Comparison of ENCODE assay signal across 18 mouse cellular contexts in the genomic region with DNA sequence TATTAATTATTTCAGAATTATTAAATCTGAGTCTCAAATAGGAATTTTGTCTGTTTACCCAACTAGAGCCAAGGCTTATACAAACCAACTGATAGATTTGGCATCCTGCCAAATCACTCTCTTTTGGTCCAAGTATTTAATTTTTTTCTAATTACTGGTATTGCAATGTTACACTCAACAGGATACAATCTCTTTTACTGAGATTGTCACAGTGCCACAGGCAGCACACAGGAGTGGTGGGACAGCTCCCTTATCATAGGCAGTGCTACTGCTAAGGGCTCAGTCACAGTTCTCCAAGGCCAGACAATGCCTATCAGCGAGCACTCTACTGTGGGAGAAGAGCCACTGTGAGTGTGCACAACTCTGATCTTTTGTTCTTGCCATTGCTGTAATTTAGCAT.
DNase-seq lines count a peak whose midpoint lies in the region; ATAC-seq and TF ChIP-seq lines count a peak whose summit lies in the region.
"Had no signal": no experiment of that assay in that cellular context is flagged by ENCODE, and none has a peak within 500 bp of the region (broad histone marks: within the 10 kb centered on the region; RNA-seq: fewer than 3 reads in every experiment).

No protein-coding gene starts in this region.

- ATAC-seq in forebrain, embryonic 15.5 days (replicated peaks) = peak; percentile 83
- peak; percentile 96 for ATAC-seq in lung, embryonic 16.5 days (ENCODE audit: low read depth)
- no peak for ATAC-seq in hindbrain, postnatal 0 days
- no peak for ATAC-seq in liver, embryonic 11.5 days (replicated peaks; ENCODE audit: low FRiP score)

- no peak overlapping the region for H3K9ac ChIP-seq in forebrain, embryonic 15.5 days (replicated peaks)
- H3K9ac ChIP-seq in lung, embryonic 16.5 days (ENCODE audit: low read length) = no peak overlapping the region
- no peak overlapping the region for H3K9ac ChIP-seq in hindbrain, postnatal 0 days (replicated peaks; ENCODE audit: low read length)
- H3K9ac ChIP-seq in liver, embryonic 11.5 days (ENCODE audit: low read depth, low read length) = no peak overlapping the region
- H3K9ac ChIP-seq: midbrain, embryonic 12.5 days had no signal

- DNase-seq in forebrain, embryonic 10.5 days (ENCODE audit: extremely low spot score, low spot score) = no peak
- DNase-seq in lung, adult 2 months = no peak
- DNase-seq in Muller cell, postnatal 12 days (ENCODE audit: inconsistent ontology term) = peak; percentile 9
- DNase-seq in hindbrain, postnatal 0 days (ENCODE audit: low spot score) = peak; percentile 62
- DNase-seq in right cerebral cortex, adult 2 months (ENCODE audit: low spot score in 2 of 2) = no peak
- no peak for DNase-seq in liver, embryonic 11.5 days (ENCODE audit: low spot score)
- DNase-seq: adrenal gland, postnatal 25 days; B cell, adult 2 months; cerebellum, adult 9-11 months; gastrocnemius, postnatal 36 days; kidney, adult 8-10 months; kidney, postnatal 36 days; layer of hippocampus, adult 9-11 months; liver; thymus, postnatal 36 days had no signal

- H3K36me3 ChIP-seq in forebrain, embryonic 15.5 days = no peaks in the 10 kb centered on the region
- H3K36me3 ChIP-seq in forebrain, embryonic 10.5 days (replicated peaks) = no peaks in the 10 kb centered on the region
- no peaks in the 10 kb centered on the region for H3K36me3 ChIP-seq in lung, embryonic 16.5 days (ENCODE audit: control insufficient read depth, insufficient read depth, low read length)
- H3K36me3 ChIP-seq in hindbrain, postnatal 0 days (ENCODE audit: insufficient read depth, low read length) = no peaks in the 10 kb centered on the region
- H3K36me3 ChIP-seq in liver, embryonic 11.5 days (ENCODE audit: control insufficient read depth, insufficient read depth, low read length) = no peaks in the 10 kb centered on the region
- H3K36me3 ChIP-seq: midbrain, embryonic 12.5 days had no signal

- H3K4me1 ChIP-seq in forebrain, embryonic 15.5 days = peaks cover 20% of the 10 kb centered on the region
- 0 out of 2 replicates have a peak, but pooled peaks cover under 1% of the 10 kb centered on the region for H3K4me1 ChIP-seq in forebrain, embryonic 10.5 days
- H3K4me1 ChIP-seq in lung, embryonic 16.5 days (replicated peaks; ENCODE audit: control insufficient read depth, insufficient read depth, low read length) = 0 out of 2 replicates have a peak, but pooled peaks cover 3% of the 10 kb centered on the region
- H3K4me1 ChIP-seq in lung, adult 2 months (ENCODE audit: control insufficient read depth, insufficient read depth, low read length) = no peaks in the 10 kb centered on the region
- no peaks in the 10 kb centered on the region for H3K4me1 ChIP-seq in hindbrain, postnatal 0 days (ENCODE audit: insufficient read depth, low read length)
- H3K4me1 ChIP-seq in liver, embryonic 11.5 days (replicated peaks; ENCODE audit: control insufficient read depth, insufficient read depth, low read length) = no peaks in the 10 kb centered on the region

- H3K27me3 ChIP-seq in forebrain, embryonic 15.5 days = no peaks in the 10 kb centered on the region
- no peaks in the 10 kb centered on the region for H3K27me3 ChIP-seq in forebrain, embryonic 10.5 days (ENCODE audit: poor library complexity, severe bottlenecking)
- H3K27me3 ChIP-seq in lung, embryonic 16.5 days (ENCODE audit: control insufficient read depth, insufficient read depth, low read depth, low read length) = no peaks in the 10 kb centered on the region
- no peaks in the 10 kb centered on the region for H3K27me3 ChIP-seq in hindbrain, postnatal 0 days (ENCODE audit: insufficient read depth, low read length)
- H3K27me3 ChIP-seq in liver, embryonic 11.5 days (replicated peaks; ENCODE audit: control insufficient read depth, insufficient read depth, low read length) = no peaks in the 10 kb centered on the region
- H3K27me3 ChIP-seq: midbrain, embryonic 12.5 days had no signal

- WGBS in forebrain, embryonic 15.5 days = 74% methylated on average over 1 of the region's 1 CpGs
- 92% methylated on average over 1 of the region's 1 CpGs for WGBS in forebrain, embryonic 10.5 days
- 48% methylated on average over 1 of the region's 1 CpGs for WGBS in lung, embryonic 16.5 days
- 44% methylated on average over 1 of the region's 1 CpGs for WGBS in lung, adult 2 months
- 63% methylated on average over 1 of the region's 1 CpGs for WGBS in hindbrain, postnatal 0 days
- 81% methylated on average over 1 of the region's 1 CpGs for whole genome bisulfite sequencing in liver, embryonic 11.5 days

- H3K27ac ChIP-seq in forebrain, embryonic 15.5 days (replicated peaks) = peak overlapping the region; percentile 38; the same call in 1 of the 2 replicates
- H3K27ac ChIP-seq in forebrain, embryonic 10.5 days = no peak overlapping the region
- H3K27ac ChIP-seq in lung, embryonic 16.5 days (ENCODE audit: low read length) = peak overlapping the region; percentile 27; the same call in 1 of the 2 replicates
- no peak overlapping the region for H3K27ac ChIP-seq in hindbrain, postnatal 0 days
- no peak overlapping the region for H3K27ac ChIP-seq in liver, embryonic 11.5 days (ENCODE audit: low read depth, low read length)
- H3K27ac ChIP-seq: midbrain, embryonic 12.5 days had no signal

- H3K4me2 ChIP-seq in forebrain, embryonic 15.5 days (replicated peaks) = no peak overlapping the region
- H3K4me2 ChIP-seq in lung, embryonic 16.5 days (ENCODE audit: low read depth, low read length) = no peak overlapping the region
- H3K4me2 ChIP-seq in hindbrain, postnatal 0 days (ENCODE audit: low read depth, low read length) = no peak overlapping the region
- no peak overlapping the region for H3K4me2 ChIP-seq in liver, embryonic 11.5 days
- H3K4me2 ChIP-seq: midbrain, embryonic 12.5 days had no signal

- H3K9me3 ChIP-seq in forebrain, embryonic 15.5 days = no peaks in the 10 kb centered on the region
- H3K9me3 ChIP-seq in forebrain, embryonic 10.5 days = no peaks in the 10 kb centered on the region
- no peaks in the 10 kb centered on the region for H3K9me3 ChIP-seq in lung, embryonic 16.5 days (ENCODE audit: control insufficient read depth, low read length)
- no peaks in the 10 kb centered on the region for H3K9me3 ChIP-seq in hindbrain, postnatal 0 days (ENCODE audit: low read length)
- H3K9me3 ChIP-seq in liver, embryonic 11.5 days (ENCODE audit: control insufficient read depth, low read length) = no peaks in the 10 kb centered on the region
- H3K9me3 ChIP-seq: midbrain, embryonic 12.5 days had no signal

- no peak for TF ChIP-seq POLR2A in lung, adult 2 months (IDR thresholded peaks at IDR 0.05; ENCODE audit: borderline replicate concordance, extremely low read depth, low read depth, low read length)

- no peak for TF ChIP-seq CTCF in lung, adult 2 months (IDR thresholded peaks at IDR 0.05; ENCODE audit: insufficient read depth, low read length)
- TF ChIP-seq CTCF in hindbrain, postnatal 0 days (IDR thresholded peaks at IDR 0.05; ENCODE audit: low read depth) = no peak

- no peak overlapping the region for H3K4me3 ChIP-seq in forebrain, embryonic 15.5 days
- no peak overlapping the region for H3K4me3 ChIP-seq in forebrain, embryonic 10.5 days
- no peak overlapping the region for H3K4me3 ChIP-seq in lung, embryonic 16.5 days (ENCODE audit: low read length)
- H3K4me3 ChIP-seq in lung, adult 2 months (replicated peaks; ENCODE audit: extremely low read depth, low read depth, low read length) = no peak overlapping the region
- H3K4me3 ChIP-seq in hindbrain, postnatal 0 days (ENCODE audit: low read length) = no peak overlapping the region
- no peak overlapping the region for H3K4me3 ChIP-seq in liver, embryonic 11.5 days (ENCODE audit: low read depth, low read length)
- H3K4me3 ChIP-seq: midbrain, embryonic 12.5 days had no signal

Comparison
In these comparisons a context has a peak if more than half of its experiments do, and no peak if none do; other contexts are left out.
1. H3K27ac ChIP-seq: peak in forebrain, embryonic 15.5 days (single experiment) and lung, embryonic 16.5 days (single experiment); none in forebrain, embryonic 10.5 days (single experiment), hindbrain, postnatal 0 days (single experiment) and liver, embryonic 11.5 days (single experiment).
2. ATAC-seq: peak in forebrain, embryonic 15.5 days (single experiment) and lung, embryonic 16.5 days (single experiment); none in hindbrain, postnatal 0 days (single experiment) and liver, embryonic 11.5 days (single experiment).
3. DNase-seq: peak in Muller cell, postnatal 12 days (single experiment) and hindbrain, postnatal 0 days (single experiment); none in forebrain, embryonic 10.5 days (single experiment), lung, adult 2 months (single experiment), right cerebral cortex, adult 2 months (0 of 2) and liver, embryonic 11.5 days (single experiment).